Mouse (Mus musculus): Measurements from ENCODE around the gene Homer2.

- TF ChIP-seq GATA1 (IDR thresholded peaks at IDR 0.05; ENCODE audit: borderline replicate concordance, low read length) (no peak), FLI1 (IDR thresholded peaks at IDR 0.05; ENCODE audit: low read length) (no peak)
Observed at GRCm38 (mm10) chr7:81721271-81721670, 13.9 kb upstream of the Homer2 start.

All from megakaryocyte, embryonic 14.5 days (primary cell).